Mouse (Mus musculus): ENCODE results near the gene Krt76. TPM values are rescaled to one million over a fixed set of nuclear protein-coding genes. Genes with fewer than 3 reads are reported as not detected.

Gene Krt76
- polyA plus RNA-seq, 1 experiment from 2014 or later: not detected

GRCm38 (mm10) chr15:101895216-101895615 lies 2.5 kb upstream of the Krt76 start:
- Histone ChIP-seq H3K4me2 (ENCODE audit: low read length) (no peak overlapping the region), H3K27ac (replicated peaks in 1 of 2; ENCODE audit: control insufficient read depth in 1 of 2, insufficient read depth in 1 of 2, low read depth in 2 of 2, low read length in 2 of 2) (no peak overlapping the region), H3K4me1 (ENCODE audit: control insufficient read depth in 2 of 2, insufficient read depth in 2 of 2, low read length in 2 of 2) (peaks cover 0 to 1% of the 10 kb centered on the region in 2 experiments; a peak in 1 of 4 replicates), H3K27me3 (ENCODE audit: control insufficient read depth, insufficient read depth, low read length) (no peaks in the 10 kb centered on the region), H3K4me3 (ENCODE audit: control insufficient read depth in 1 of 2, insufficient read depth in 1 of 2, low read depth in 1 of 2, low read length in 2 of 2) (no peak overlapping the region), H3K36me3 (ENCODE audit: control insufficient read depth, insufficient read depth, low read length) (no peaks in the 10 kb centered on the region), H3K9me3 (ENCODE audit: control insufficient read depth, low read length) (no peaks in the 10 kb centered on the region), H3K9ac (ENCODE audit: low read length) (no peak overlapping the region)
- no peak for ATAC-seq (ENCODE audit: insufficient number of reproducible peaks, insufficient read depth, low FRiP score, low read depth)
- 89% methylated on average over 4 of the region's 4 CpGs for WGBS

- Histone ChIP-seq H3K27me3 (ENCODE audit: control insufficient read depth, insufficient read depth, low read length) (peaks cover 9% of the 10 kb centered on the region), H3K27ac (replicated peaks in 1 of 2; ENCODE audit: control insufficient read depth in 1 of 2, insufficient read depth in 1 of 2, low read depth in 2 of 2, low read length in 2 of 2) (no peak overlapping the region), H3K4me1 (ENCODE audit: control insufficient read depth in 2 of 2, insufficient read depth in 2 of 2, low read length in 2 of 2) (no peaks in the 10 kb centered on the region), H3K4me3 (ENCODE audit: control insufficient read depth in 1 of 2, insufficient read depth in 1 of 2, low read depth in 1 of 2, low read length in 2 of 2) (no peak overlapping the region), H3K4me2 (ENCODE audit: low read length) (no peak overlapping the region), H3K36me3 (ENCODE audit: control insufficient read depth, insufficient read depth, low read length) (no peaks in the 10 kb centered on the region), H3K9me3 (ENCODE audit: control insufficient read depth, low read length) (no peaks in the 10 kb centered on the region), H3K9ac (ENCODE audit: low read length) (no peak overlapping the region)
- 24% methylated on average over 11 of the region's 11 CpGs for WGBS
- no peak for ATAC-seq (ENCODE audit: insufficient number of reproducible peaks, insufficient read depth, low FRiP score, low read depth)
These were observed 12.9 kb downstream of the Krt76 start for GRCm38 (mm10) chr15:101879776-101880175.

- peaks cover 17% of the 10 kb centered on the region for H3K27me3 ChIP-seq (ENCODE audit: control insufficient read depth, insufficient read depth, low read length)
- H3K4me2 ChIP-seq (ENCODE audit: low read length): no peak overlapping the region
- H3K9me3 ChIP-seq (ENCODE audit: control insufficient read depth, low read length): no peaks in the 10 kb centered on the region
- ATAC-seq (ENCODE audit: insufficient number of reproducible peaks, insufficient read depth, low FRiP score, low read depth): no peak
- 43% methylated on average over 2 of the region's 2 CpGs for WGBS
- no peaks in the 10 kb centered on the region for H3K4me1 ChIP-seq (ENCODE audit: control insufficient read depth in 2 of 2, insufficient read depth in 2 of 2, low read length in 2 of 2)
- no peaks in the 10 kb centered on the region for H3K36me3 ChIP-seq (ENCODE audit: control insufficient read depth, insufficient read depth, low read length)
- no peak overlapping the region for H3K27ac ChIP-seq (replicated peaks in 1 of 2; ENCODE audit: control insufficient read depth in 1 of 2, insufficient read depth in 1 of 2, low read depth in 2 of 2, low read length in 2 of 2)
- H3K9ac ChIP-seq (ENCODE audit: low read length): no peak overlapping the region
- H3K4me3 ChIP-seq (ENCODE audit: control insufficient read depth in 1 of 2, insufficient read depth in 1 of 2, low read depth in 1 of 2, low read length in 2 of 2): no peak overlapping the region
These were observed 14.7 kb downstream of the Krt76 start for GRCm38 (mm10) chr15:101878041-101878440.

- Histone ChIP-seq H3K27ac (replicated peaks in 1 of 2; ENCODE audit: control insufficient read depth in 1 of 2, insufficient read depth in 1 of 2, low read depth in 2 of 2, low read length in 2 of 2) (no peak overlapping the region), H3K9ac (ENCODE audit: low read length) (no peak overlapping the region), H3K36me3 (ENCODE audit: control insufficient read depth, insufficient read depth, low read length) (no peaks in the 10 kb centered on the region), H3K4me3 (ENCODE audit: control insufficient read depth in 1 of 2, insufficient read depth in 1 of 2, low read depth in 1 of 2, low read length in 2 of 2) (no peak overlapping the region), H3K9me3 (ENCODE audit: control insufficient read depth, low read length) (no peaks in the 10 kb centered on the region), H3K4me1 (ENCODE audit: control insufficient read depth in 2 of 2, insufficient read depth in 2 of 2, low read length in 2 of 2) (no peaks in the 10 kb centered on the region), H3K4me2 (ENCODE audit: low read length) (no peak overlapping the region), H3K27me3 (ENCODE audit: control insufficient read depth, insufficient read depth, low read length) (peaks cover 19% of the 10 kb centered on the region)
- ATAC-seq (ENCODE audit: insufficient number of reproducible peaks, insufficient read depth, low FRiP score, low read depth): no peak
- WGBS: 50% methylated on average over 1 of the region's 1 CpGs
These were observed 18.3 kb downstream of the Krt76 start for GRCm38 (mm10) chr15:101874383-101874782.

GRCm38 (mm10) chr15:101873231-101873630 lies 19.5 kb downstream of the Krt76 start:
- H3K27ac ChIP-seq (replicated peaks in 1 of 2; ENCODE audit: control insufficient read depth in 1 of 2, insufficient read depth in 1 of 2, low read depth in 2 of 2, low read length in 2 of 2): no peak overlapping the region
- H3K27me3 ChIP-seq (ENCODE audit: control insufficient read depth, insufficient read depth, low read length): peaks cover 20% of the 10 kb centered on the region
- no peaks in the 10 kb centered on the region for H3K36me3 ChIP-seq (ENCODE audit: control insufficient read depth, insufficient read depth, low read length)
- H3K4me2 ChIP-seq (ENCODE audit: low read length): no peak overlapping the region
- H3K4me1 ChIP-seq (ENCODE audit: control insufficient read depth in 2 of 2, insufficient read depth in 2 of 2, low read length in 2 of 2): no peaks in the 10 kb centered on the region
- H3K9me3 ChIP-seq (ENCODE audit: control insufficient read depth, low read length): no peaks in the 10 kb centered on the region
- ATAC-seq (ENCODE audit: insufficient number of reproducible peaks, insufficient read depth, low FRiP score, low read depth): no peak
- no peak overlapping the region for H3K9ac ChIP-seq (ENCODE audit: low read length)
- no peak overlapping the region for H3K4me3 ChIP-seq (ENCODE audit: control insufficient read depth in 1 of 2, insufficient read depth in 1 of 2, low read depth in 1 of 2, low read length in 2 of 2)
- 69% methylated on average over 4 of the region's 4 CpGs for WGBS

- H3K4me1 ChIP-seq (ENCODE audit: control insufficient read depth in 2 of 2, insufficient read depth in 2 of 2, low read length in 2 of 2): no peaks in the 10 kb centered on the region
- H3K9me3 ChIP-seq (ENCODE audit: control insufficient read depth, low read length): no peaks in the 10 kb centered on the region
- H3K4me3 ChIP-seq (ENCODE audit: control insufficient read depth in 1 of 2, insufficient read depth in 1 of 2, low read depth in 1 of 2, low read length in 2 of 2): no peak within 1 kb of the TSS
- no peak for ATAC-seq (ENCODE audit: insufficient number of reproducible peaks, insufficient read depth, low FRiP score, low read depth)
- no peak within 1 kb of the TSS for H3K9ac ChIP-seq (ENCODE audit: low read length)
- peaks cover 19% of the 10 kb centered on the region for H3K27me3 ChIP-seq (ENCODE audit: control insufficient read depth, insufficient read depth, low read length)
- no peak within 1 kb of the TSS for H3K27ac ChIP-seq (replicated peaks in 1 of 2; ENCODE audit: control insufficient read depth in 1 of 2, insufficient read depth in 1 of 2, low read depth in 2 of 2, low read length in 2 of 2)
- 32% methylated on average over 6 of the region's 6 CpGs for WGBS
- no peaks in the 10 kb centered on the region for H3K36me3 ChIP-seq (ENCODE audit: control insufficient read depth, insufficient read depth, low read length)
- no peak within 1 kb of the TSS for H3K4me2 ChIP-seq (ENCODE audit: low read length)
These were observed 23.3 kb downstream of the Krt76 start, which contains the start of gene Krt77 for GRCm38 (mm10) chr15:101869431-101869830. Gene Krt77, minus strand, starts transcription at chr15:101869705.

GRCm38 (mm10) chr15:101866754-101867153 lies 26.0 kb downstream of the Krt76 start:
- no peaks in the 10 kb centered on the region for H3K36me3 ChIP-seq (ENCODE audit: control insufficient read depth, insufficient read depth, low read length)
- WGBS: 48% methylated on average over 7 of the region's 7 CpGs
- no peak overlapping the region for H3K9ac ChIP-seq (ENCODE audit: low read length)
- H3K4me3 ChIP-seq (ENCODE audit: control insufficient read depth in 1 of 2, insufficient read depth in 1 of 2, low read depth in 1 of 2, low read length in 2 of 2): no peak overlapping the region
- no peak overlapping the region for H3K27ac ChIP-seq (replicated peaks in 1 of 2; ENCODE audit: control insufficient read depth in 1 of 2, insufficient read depth in 1 of 2, low read depth in 2 of 2, low read length in 2 of 2)
- no peak for ATAC-seq (ENCODE audit: insufficient number of reproducible peaks, insufficient read depth, low FRiP score, low read depth)
- no peaks in the 10 kb centered on the region for H3K9me3 ChIP-seq (ENCODE audit: control insufficient read depth, low read length)
- H3K4me2 ChIP-seq (ENCODE audit: low read length): no peak overlapping the region
- no peaks in the 10 kb centered on the region for H3K4me1 ChIP-seq (ENCODE audit: control insufficient read depth in 2 of 2, insufficient read depth in 2 of 2, low read length in 2 of 2)
- peaks cover 13% of the 10 kb centered on the region for H3K27me3 ChIP-seq (ENCODE audit: control insufficient read depth, insufficient read depth, low read length)

GRCm38 (mm10) chr15:101860421-101861130 lies 32.1 kb downstream of the Krt76 start:
- H3K27me3 ChIP-seq (ENCODE audit: control insufficient read depth, insufficient read depth, low read length): peaks cover 46% of the 10 kb centered on the region
- no peak for ATAC-seq (ENCODE audit: insufficient number of reproducible peaks, insufficient read depth, low FRiP score, low read depth)
- no peak overlapping the region for H3K27ac ChIP-seq (replicated peaks in 1 of 2; ENCODE audit: control insufficient read depth in 1 of 2, insufficient read depth in 1 of 2, low read depth in 2 of 2, low read length in 2 of 2)
- peaks cover 0 to 6% of the 10 kb centered on the region in 2 experiments; a peak in 1 of 4 replicates for H3K4me1 ChIP-seq (ENCODE audit: control insufficient read depth in 2 of 2, insufficient read depth in 2 of 2, low read length in 2 of 2)
- 44% methylated on average over 13 of the region's 13 CpGs for WGBS
- peak overlapping the region; percentile 86 for H3K4me2 ChIP-seq (ENCODE audit: low read length)
- no peaks in the 10 kb centered on the region for H3K9me3 ChIP-seq (ENCODE audit: control insufficient read depth, low read length)
- no peak overlapping the region for H3K9ac ChIP-seq (ENCODE audit: low read length)
- H3K36me3 ChIP-seq (ENCODE audit: control insufficient read depth, insufficient read depth, low read length): no peaks in the 10 kb centered on the region
- H3K4me3 ChIP-seq (ENCODE audit: control insufficient read depth in 1 of 2, insufficient read depth in 1 of 2, low read depth in 1 of 2, low read length in 2 of 2): peak overlapping the region in 1 of 2 experiments; percentile 37; a peak in 1 of 4 replicates

Data from heart, embryonic 14.5 days (tissue).